Mouse (Mus musculus): ENCODE measurements at regions not wholly inside any gene's neighbourhood (a gene's known extent, or its start where the extent isn't known, plus 50 kb on each side); places are given as distances from the start of the nearest gene placed in this dataset.
A peak's percentile ranks its signal among the peaks of the same experiment; 100 is the strongest.

GRCm38 (mm10) chr1:122607309-122607708 is 1039.5 kb upstream of the Ddx18 start:
- no peak for DNase-seq (ENCODE audit: low read depth)

GRCm38 (mm10) chr1:122575954-122576353 is 1008.2 kb upstream of the Ddx18 start:
- no peak for DNase-seq (ENCODE audit: low read depth)

- DNase-seq (ENCODE audit: low read depth): no peak
Measured at GRCm38 (mm10) chr1:122551596-122551995, 983.8 kb upstream of the Ddx18 start.

- no peak for DNase-seq (ENCODE audit: low read depth)
Measured at GRCm38 (mm10) chr1:122509580-122509979, 941.8 kb upstream of the Ddx18 start.

GRCm38 (mm10) chr1:122501707-122502106 is 933.9 kb upstream of the Ddx18 start:
- DNase-seq (ENCODE audit: low read depth): no peak

- DNase-seq (ENCODE audit: low read depth): no peak
Measured at GRCm38 (mm10) chr1:122478003-122478402, 910.2 kb upstream of the Ddx18 start.

- DNase-seq (ENCODE audit: low read depth): no peak
Measured at GRCm38 (mm10) chr1:122463931-122464330, 896.1 kb upstream of the Ddx18 start.

GRCm38 (mm10) chr1:122459056-122459455 is 891.3 kb upstream of the Ddx18 start:
- DNase-seq (ENCODE audit: low read depth): no peak

GRCm38 (mm10) chr1:122454881-122455280 is 887.1 kb upstream of the Ddx18 start:
- DNase-seq (ENCODE audit: low read depth): no peak

- DNase-seq (ENCODE audit: low read depth): no peak
Measured at GRCm38 (mm10) chr1:122453617-122454016, 885.8 kb upstream of the Ddx18 start.

- DNase-seq (ENCODE audit: low read depth): no peak
Measured at GRCm38 (mm10) chr1:122439358-122439757, 871.6 kb upstream of the Ddx18 start.

- DNase-seq (ENCODE audit: low read depth): no peak
Measured at GRCm38 (mm10) chr1:122423503-122423902, 855.7 kb upstream of the Ddx18 start.

GRCm38 (mm10) chr1:122396342-122396741 is 828.6 kb upstream of the Ddx18 start:
- no peak for DNase-seq (ENCODE audit: low read depth)

- no peak for DNase-seq (ENCODE audit: low read depth)
Measured at GRCm38 (mm10) chr1:122393660-122394355, 826.0 kb upstream of the Ddx18 start.

GRCm38 (mm10) chr1:122357015-122357414 is 789.2 kb upstream of the Ddx18 start:
- peak; percentile 99 for DNase-seq (ENCODE audit: low read depth)

GRCm38 (mm10) chr1:122351530-122351929 is 783.7 kb upstream of the Ddx18 start:
- DNase-seq (ENCODE audit: low read depth): no peak

- DNase-seq (ENCODE audit: low read depth): no peak
Measured at GRCm38 (mm10) chr1:122333267-122333666, 765.5 kb upstream of the Ddx18 start.

GRCm38 (mm10) chr1:122328276-122328675 is 760.5 kb upstream of the Ddx18 start:
- DNase-seq (ENCODE audit: low read depth): no peak

All from induced T-regulatory cell, adult 2 months (primary cell).